Mouse (Mus musculus) liver, embryonic 14.5 days (tissue): ENCODE measurements at regions not wholly inside any gene's neighbourhood (a gene's known extent, or its start where the extent isn't known, plus 50 kb on each side); places are given as distances from the start of the nearest gene placed in this dataset.

Experiments used
- CTCF ChIP-seq: IDR thresholded peaks from 2 replicates; pipeline ENCODE4 v1.5.1; 2016; ENCODE audit warnings: antibody characterized with exemption, low read depth, control low read depth
- EP300 ChIP-seq: IDR thresholded peaks from 2 replicates; pipeline ENCODE4 v1.6.1; 2016; ENCODE audit warnings: antibody characterized with exemption, low read depth

DNA sequence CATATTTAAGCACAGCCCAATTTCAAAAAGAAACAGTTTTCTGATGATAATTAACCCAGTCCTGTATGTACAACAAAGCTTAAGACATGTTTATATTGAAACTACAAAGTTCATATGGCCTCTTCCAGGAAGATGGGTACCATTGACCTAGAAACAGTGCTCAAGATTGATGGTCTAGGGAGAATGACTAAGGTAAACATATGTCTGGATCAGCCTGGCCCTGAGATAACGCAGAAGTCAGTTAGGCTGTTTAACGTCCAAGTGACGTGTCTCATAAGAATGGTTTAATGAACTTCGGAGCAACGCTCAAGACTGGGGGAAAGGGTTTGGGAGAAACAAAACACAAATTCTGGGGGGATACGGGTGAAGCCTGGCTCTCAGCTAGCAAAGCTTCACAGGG, 60.8 kb upstream of the Plcz1 start:
- TF ChIP-seq CTCF (no peak), EP300 (no peak)
